Mouse (Mus musculus): ENCODE measurements around the gene Mocs1.

The Mocs1 gene

DNA sequence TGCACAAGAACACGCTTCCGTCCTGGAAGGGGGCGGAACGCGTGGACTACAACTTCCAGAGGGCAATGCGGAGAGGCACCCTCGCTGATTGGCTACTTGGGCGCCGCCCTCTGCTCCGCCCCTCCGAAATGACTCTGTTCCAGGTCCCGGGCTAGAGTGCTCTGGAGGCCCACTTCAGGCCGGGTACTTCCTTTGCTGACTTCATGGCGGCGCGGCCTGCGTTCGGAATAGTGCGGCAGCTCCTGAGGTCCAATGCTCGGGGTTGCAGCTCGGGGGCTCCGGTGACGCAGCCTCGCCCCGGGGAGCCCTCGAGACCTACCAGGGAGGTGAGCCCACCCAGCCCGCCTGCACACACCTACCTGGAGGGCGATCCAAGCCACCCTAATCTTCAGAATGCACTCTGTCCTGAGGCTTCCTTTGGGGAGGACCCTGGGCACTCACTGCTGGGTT, at the start of gene Mocs1:
Gene Mocs1 (plus strand): TSS at position 124 of the 450 bp plus-strand sequence.
- peak; percentile 92 to 95 for DNase-seq

DNA sequence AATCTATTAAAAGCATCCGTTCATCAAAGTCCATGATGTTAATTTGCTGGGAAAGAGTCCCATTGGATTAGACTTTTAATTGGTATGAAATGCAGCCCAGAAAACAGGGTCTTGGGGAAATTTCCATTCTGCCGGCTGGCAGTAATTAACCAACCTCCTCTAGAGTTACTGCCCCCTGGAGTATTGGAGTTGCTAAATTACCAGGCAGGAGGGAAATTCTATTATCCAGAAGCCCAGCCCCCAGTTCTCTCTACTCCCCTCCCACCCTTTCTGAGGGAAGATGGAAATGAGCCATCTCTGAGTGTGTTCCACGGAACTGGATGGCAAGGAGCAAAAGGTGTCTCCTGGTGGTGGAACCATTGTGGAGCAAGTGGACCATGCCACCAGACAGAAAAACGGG, 48.5 kb upstream of the Mocs1 start:
- no peak for DNase-seq

DNA sequence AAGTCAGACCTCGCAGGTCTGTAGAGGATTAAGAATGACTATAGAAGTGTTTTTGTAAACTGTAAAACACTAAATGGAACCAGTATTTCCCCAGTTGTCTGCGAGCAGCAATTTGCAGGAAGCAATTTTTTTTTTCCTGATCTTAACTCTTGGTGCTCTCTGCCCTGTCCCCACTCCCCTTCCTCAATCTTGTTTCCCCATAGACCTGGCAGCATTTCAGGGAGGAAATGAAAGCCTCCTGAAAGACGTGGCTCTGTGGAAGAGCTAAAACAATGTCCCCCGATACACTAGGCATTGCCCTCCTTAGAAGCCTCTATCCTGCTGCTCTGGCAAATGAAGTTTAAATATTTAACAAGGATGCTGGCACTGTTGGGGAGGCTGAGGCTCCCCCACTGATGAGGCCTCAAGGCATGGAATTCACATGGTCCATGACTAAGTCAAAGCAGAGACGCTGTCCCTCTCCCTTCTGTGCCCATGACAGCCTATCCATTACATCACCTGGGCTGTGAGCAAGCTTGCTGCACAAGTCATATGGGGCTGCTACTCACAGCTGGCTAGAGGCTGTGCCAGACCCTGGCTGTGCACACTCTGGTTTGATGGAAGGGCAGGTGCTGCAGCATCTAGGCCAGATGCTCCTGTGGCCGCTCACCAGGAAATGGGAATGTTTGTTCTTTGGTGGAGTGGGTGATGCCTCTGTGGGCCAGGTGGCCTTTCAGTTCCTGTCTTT, 43.8 kb upstream of the Mocs1 start:
- peak; percentile 14 to 47 for DNase-seq

DNA sequence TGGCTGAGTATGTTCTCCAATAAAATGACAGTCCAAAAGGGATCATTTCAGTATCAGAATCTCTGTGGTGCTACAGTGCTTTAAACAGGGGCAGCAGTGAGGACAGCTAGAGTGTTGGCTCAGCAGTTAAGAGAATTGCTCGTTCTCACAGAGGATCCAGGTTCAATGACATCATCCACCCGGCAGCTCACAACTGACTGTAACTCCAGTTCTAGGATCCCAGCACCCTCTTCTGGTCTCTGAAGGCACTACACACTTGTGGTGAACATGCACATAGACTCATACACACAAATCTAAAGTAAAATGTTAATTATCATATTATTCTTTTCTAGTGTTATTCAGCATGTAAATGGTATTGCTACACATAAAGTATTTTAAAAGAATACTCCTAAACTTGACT, 40.4 kb upstream of the Mocs1 start:
- no peak for DNase-seq

DNA sequence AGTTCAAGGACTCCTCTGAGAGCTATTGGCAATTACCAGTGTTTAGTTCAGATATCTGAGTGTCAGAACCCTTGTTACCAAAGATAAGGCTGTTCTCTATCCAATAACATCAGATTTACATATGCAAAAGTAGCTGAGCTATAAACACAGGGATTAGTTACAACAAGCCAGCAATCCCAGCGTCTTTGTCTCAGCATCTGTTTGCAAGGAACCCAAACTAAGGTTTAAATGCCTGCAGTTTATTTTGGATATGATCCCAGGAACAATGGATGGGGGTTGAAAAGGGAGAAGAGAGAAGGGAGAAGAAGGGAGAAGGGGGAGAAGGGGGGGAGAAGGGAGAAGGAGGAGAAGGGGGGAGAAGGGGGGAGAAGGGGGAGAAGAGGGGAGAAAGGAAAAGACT, 35.4 kb upstream of the Mocs1 start:
- DNase-seq = no peak

DNA sequence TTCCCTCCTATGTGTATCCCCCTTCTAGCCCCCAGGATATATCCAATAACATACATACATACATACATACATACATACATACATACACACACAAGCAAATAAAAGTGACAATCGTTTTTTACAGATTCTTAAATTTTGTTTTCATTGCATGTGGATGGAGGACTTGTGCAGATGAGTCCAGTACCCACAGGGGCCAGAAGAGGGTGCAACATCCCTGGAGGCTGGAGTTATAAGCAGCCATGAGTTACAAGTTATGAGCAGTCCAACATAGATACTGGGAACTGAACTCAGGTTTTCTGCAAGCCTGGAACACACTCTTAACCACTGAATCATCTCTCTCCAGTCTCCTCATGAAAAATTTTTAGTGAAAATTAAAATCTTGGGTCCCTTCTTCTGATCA, 33.3 kb upstream of the Mocs1 start:
- peak; percentile 34 to 42 for DNase-seq

DNA sequence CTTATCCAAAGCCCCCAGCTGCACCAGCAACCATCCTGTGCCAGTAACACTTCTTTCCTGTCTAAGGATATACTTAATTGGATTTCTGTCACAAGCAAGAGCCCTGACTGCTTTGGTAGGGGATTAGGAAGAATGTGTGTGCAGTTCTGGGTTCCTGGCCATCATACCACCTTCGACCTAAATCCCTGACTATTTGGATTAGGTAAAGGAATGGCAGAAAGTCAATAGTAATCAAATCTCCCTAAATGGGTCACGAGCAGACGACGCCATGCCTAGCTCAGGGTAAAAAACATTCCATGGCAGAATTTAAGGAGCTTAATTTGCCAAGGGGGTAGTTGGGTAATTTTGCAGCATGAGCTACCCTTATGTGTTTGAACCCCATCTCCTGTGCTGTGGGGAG, 28.6 kb upstream of the Mocs1 start:
- DNase-seq = no peak

DNA sequence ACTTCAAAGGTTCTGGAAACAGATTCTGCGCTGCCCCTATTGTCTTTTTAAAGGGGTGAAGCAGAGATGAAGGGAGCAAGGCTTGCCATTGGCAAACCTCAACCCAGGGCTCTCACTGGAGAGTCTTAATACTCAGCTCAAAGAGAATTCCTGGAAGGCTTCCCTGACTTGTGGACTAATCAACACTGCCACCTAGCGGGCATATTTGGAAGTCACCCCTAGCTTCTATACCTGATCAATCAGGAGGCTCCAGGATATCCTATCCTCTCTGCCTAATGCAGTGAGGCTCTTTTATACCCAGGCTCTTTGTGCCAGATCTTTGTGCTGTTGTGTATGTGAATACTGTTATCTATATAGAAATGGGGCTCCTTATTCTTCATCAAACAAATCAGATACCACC, 28.0 kb upstream of the Mocs1 start:
- DNase-seq = peak; percentile 92 to 93

DNA sequence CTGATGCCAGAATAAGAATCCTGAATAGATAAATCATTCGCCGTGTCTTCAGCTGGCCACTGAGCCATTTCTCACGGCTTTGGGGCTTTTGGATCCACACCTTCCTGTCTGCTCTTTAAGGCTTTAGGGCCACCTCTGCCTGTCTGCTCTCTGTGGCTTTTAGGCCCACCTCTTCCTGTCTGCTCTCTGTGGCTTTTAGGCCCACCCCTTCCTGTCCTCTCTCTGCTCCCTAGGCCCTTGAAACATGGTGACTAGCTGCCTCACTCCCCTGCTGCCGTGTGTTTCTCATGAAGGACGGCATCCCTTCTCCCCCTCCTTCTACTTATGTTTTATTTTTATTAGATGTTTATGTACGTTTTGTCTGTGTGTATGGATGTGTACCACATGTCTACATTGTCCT, 25.0 kb upstream of the Mocs1 start:
- no peak for DNase-seq

DNA sequence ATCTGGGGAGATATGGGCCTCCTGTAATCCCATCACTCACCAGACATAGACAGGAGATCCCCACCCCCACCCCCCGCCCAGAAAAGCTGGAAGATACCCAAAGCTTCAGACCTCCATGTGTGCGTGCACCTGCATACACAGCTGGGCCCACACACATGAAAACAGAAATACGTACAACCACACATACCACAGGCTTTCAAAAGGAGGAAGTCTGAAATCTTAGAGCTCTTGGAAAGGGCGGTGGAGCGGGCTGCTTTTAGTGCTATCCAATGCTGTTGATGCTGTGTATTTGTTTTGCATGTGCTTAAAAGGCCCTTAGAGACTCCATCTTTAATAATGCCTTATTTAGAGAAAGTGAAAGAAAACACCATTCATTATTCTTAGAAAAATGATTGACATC, 22.2 kb upstream of the Mocs1 start:
- DNase-seq = no peak

DNA sequence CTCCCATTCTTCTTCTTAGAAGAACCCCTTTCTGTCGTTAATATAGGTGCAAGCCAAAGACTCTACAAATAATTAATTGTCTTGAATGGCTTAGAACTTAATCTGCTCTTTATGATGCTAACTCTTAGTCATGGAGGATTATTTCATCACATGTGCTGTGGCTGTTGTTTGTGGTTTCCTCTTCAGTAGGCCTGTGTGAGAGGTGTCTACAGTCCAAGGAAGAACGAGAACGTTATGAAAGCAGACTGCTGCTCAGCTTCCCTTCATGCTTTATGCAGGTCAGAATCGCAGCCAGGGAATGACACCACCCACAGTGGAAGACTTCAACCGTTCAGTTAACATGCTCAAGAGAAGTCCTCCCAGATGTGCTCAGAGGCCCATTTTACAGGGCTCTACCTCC, 15.2 kb upstream of the Mocs1 start:
- DNase-seq = no peak

DNA sequence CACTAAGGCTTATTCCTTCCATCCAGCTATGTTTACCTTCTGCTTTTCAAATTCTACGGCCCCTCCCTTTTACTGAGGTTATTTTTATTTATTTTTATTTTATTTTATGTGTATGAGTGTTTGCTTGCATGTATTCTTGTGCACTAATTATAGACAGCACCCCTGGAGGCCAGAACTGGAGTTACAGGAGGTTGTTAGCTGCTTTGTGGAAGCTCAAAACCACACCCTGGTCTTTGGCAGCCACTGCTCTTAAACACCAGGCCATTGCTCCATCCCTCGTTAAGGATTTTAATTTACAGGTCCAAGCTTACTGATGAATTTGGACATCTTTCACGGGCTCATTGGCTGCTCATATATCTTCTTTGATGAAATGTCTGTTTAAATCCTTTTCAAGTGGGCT, 14.6 kb upstream of the Mocs1 start:
- peak; percentile 18 to 30 for DNase-seq

DNA sequence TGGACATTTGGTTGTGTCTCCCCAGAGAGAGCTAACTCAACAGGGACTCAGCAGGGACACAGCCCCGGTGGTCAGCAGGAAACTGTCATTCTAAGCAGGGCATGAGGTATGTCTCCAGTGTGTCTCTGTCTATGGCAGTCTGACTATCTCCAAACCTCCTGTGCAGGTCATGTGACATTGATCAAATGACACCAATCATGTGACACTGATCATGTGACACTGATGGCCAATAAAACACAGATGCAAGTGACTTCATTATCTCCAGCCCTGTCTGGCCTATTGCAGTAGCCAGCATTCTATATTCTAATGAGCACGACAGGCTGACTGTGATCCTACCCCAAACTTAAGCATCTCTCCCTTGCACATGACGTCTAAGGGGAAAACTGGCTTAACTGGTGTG, 11.9 kb upstream of the Mocs1 start:
- DNase-seq = no peak

DNA sequence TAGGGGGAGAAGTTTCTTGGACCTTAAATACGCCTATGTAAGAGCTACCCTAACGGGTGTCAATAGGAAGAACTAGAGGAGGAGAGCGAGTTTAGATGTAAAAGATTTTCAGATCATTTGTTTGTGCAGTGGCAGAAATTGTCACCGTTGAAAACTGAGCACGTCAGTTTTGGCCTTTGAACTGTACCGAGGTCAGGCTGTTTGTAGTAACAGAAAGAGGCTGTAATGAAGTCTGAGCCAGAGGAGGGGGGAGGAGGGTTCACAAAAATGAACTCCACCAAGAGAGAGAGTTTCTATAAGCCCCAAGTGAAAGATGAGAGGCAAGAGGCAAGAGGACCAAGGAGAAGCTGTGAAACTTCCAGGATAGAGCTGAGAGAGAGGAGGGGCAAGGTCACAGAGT, 8.3 kb upstream of the Mocs1 start:
- DNase-seq = no peak

DNA sequence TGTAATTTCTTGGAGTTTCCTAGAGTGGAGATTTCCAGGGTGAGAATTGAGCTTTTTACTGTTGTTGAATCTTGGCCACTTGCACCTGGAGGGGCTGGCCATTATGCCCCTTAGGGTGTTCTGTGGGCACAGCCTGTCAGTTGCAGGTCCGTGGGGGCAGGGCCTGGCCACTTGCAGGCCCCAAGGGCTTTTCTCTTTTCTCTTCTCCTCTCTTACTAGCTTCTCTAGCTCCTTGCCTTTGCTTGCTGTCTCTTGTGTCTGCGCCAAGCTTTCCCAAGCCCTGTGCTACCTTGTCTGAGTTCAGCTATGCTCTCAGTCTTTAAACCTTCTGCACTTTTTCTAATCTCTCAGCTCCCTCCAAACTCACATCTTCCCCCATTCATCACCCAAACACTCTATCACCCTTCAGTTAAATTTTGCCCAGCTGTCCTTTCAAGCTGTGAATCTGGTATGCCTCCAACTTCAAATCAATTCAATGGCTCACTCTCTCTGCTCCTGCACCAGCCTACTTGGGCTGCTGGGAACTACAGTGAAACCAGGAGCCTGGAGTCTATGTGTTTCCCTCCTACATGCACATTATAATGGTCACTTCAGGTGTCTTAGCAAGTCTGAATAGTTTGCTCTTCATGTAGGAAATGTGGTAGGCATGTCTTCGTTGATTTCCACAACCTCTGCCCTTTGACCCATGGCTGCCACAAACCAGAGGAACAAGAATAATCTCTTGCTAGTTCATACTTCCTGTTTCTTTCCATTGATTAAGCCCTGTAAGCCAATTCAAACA, 5.7 kb upstream of the Mocs1 start:
- no peak for DNase-seq

DNA sequence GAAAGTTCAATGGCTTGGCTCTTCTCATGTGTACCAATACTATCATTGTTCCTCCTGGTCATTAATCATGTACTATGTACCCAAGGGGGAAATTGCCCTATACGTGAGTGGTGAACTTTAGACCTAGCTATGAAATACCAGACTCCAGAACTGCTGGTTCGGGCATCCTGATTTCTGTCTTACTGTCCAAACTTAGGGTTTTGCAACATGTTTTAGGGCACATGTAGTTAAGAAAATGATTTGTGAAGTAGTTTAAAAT, 5.2 kb upstream of the Mocs1 start:
- DNase-seq = no peak

DNA sequence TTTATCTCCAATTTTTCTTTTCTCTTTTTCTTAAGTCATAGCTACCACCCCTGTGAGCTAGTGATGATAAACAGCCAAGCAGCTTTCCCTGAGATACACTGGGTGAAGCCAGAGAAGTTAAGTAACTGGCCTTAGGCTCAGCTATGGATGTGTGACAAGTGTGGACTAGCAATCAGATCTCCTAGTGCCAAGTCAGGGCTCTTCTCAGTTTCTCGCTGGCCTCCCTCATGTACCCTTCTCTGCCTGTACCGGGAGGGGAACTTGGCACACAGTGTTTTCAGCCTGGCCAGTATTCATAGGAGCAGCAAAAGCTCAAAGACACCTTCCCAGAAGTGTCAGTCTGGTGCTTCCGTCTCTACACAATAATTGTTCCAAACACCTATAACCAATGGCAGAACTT, 4.3 kb upstream of the Mocs1 start:
- peak in 1 of 2 experiments; percentile 20 for DNase-seq

DNA sequence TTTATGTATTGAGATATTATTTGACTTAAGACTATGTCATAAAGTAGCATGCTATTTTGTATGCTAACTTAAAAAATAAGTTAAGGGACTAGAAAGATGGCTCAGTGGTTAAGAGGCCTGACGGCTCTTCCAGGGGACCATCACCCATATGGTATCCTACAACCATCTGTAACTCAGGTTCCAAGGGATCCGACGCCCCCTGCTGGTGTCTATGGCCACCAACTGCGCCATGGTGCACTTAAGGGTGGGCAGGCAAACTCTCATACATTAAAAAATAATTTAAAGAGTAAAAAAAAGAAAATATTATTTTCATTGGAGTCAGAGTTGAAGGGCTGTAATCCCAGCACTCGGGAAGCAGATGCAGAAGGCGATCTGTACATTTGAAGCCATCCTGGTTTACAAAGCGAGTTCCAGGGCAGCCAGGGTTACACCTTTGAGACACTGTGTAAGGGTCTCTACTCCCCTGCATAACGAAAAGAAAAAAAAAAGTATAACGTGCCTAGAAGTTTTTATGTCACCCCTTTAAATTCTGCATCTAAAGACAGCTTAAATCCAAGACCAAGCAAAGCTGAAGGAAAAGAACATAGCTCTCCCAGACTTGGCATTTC, 427 bp upstream of the Mocs1 start:
- peak; percentile 36 to 53 for DNase-seq

DNA sequence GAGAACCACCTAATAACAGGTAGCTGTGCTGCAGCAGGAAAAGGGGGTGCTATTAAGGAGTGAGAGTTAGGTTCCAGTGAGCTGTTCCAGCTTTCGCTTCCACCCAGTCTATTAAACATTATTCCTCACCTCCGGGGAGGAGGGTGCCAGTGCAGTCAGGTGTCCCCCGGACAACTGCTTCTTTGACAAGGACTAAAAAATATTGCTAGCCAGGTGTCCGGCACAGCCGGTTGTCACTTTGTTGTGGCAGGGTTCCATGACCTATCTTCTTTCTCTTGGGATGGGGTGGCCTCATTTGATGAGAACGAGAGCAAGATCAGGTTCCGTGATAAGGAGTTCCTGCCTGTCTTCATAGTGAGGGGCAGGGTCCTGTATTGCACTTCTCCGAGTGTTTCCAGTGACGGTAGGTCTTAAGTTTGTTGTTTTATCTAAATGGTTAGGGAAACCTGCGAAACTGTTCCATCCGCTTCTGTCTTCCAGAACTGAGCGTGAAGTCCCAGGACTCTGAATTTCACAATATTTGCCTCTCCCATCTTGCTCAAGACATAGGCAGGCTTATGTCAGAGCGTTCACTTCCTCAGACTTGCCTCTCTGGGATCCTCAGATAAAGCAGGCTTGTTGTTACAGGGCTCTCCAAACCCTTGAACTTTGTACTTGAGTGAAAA, 721 bp downstream of the Mocs1 start:
- DNase-seq = peak; percentile 46 to 54

DNA sequence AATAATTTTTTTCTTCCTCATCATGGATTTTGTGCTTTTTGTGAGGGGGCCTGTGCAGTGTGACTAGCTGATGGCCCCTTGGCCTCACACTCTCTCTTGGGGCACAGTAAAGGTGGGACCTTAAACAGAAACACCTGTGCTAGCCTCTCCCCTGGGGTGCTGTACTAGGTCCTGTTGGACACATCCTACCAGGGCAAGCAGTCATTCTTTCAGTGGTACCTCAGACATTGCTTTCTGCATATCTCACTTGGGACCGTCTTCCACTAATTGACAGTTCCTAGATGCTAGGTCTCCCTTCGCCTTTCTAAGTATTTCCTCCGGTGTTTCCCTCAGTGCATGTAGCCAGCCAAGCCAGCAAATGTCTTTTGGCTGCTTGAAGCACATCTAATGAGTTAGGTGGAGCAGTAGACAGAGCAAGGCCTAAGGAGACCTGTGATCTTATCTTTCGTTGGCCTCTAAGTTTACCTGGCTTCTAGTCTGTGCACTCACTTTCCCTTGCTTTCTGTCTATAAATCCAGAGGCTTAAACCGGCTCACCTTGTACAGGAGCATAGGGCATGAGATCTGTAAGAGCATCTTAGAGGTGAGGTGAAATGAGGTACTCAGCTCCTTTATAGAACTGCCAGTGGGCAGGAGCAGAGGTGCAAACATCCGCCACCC, 1.4 kb downstream of the Mocs1 start:
- DNase-seq = no peak

DNA sequence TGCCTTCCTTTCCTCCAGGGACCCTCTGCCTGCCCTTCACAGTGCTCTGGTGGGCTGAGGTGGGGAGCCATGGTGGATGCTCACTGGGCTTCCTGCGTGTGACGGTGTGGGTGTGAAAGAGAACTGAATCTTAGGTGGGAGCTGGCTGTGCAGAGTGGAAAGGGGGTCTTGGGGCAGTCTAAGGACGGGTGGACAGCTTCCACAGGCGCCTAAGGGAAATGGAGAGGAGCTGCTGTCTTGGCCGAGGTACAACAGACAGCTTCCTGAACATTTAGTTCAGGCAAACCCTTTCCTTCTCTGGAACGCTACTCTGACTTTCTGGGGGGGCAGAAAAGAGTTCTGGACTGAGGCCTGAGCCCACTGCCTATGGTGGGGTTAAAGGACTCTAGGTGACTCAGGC, 2.0 kb downstream of the Mocs1 start:
- DNase-seq = no peak

DNA sequence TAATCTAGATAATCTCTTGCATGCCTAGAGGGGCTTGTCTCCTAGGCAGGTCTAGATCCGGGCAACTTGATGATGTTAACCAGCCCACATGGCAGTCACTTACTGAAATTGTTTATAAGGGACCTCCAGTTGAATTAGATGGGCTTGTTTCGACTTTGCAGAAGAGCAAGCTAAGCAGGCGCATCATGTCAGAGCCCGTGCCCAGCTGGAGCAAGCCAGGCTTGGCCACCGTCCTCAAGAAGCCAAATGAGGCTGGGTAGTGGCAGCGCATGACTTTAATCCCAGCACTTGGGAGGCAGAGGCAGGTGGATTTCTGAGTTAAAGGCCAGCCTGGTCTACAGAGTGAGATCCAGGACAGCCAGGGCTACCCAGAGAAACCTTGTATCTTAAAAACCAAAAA, 3.0 kb downstream of the Mocs1 start:
- DNase-seq = no peak

DNA sequence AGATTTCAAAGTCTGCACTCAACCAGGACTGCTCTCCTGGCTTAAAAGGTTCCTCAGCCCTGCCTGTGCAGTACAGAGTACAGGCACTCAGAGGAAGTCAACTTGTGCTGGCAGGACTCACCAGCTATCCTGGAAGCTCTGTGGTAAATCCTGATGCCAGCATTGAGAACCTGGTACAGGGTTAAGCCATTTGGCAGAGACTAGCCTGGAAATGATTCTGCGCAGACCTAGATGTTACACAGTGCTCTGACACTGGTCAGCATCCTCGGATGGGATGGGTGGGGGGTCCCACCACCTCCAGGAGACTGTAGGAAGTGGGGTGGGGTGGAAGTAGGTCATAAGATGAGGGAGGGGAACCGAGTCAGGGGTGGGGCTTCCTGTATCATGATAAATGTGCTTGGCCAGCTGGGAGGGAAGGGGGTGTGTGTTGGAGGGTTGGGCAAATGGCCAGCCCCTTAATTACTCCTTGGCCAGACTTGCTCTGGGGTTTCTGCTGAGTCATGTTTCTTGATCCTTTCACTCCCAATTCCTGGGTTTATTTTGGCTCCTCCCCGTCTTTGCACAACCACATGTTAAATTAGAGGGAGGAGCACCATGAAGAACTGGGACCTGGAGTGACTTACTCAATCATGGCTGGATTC, 4.0 kb downstream of the Mocs1 start:
- peak in 1 of 2 experiments; percentile 59 for DNase-seq
